Mouse (Mus musculus): ENCODE data around the gene Hdgfl2.
A peak's percentile ranks its signal among the peaks of the same experiment; 100 is the strongest.
"Not testable (repeated sequence)": the region's sequence is repeated elsewhere in the genome, so short reads cannot be mapped to it uniquely, and the experiment has no call there.

Hdgfl2 gene

GRCm38 (mm10) chr17:56057381-56058120, 21.9 kb upstream of the Hdgfl2 start:
- no peak for DNase-seq (ENCODE audit: low spot score in 2 of 2)

GRCm38 (mm10) chr17:56062081-56062480, 17.4 kb upstream of the Hdgfl2 start:
- DNase-seq (ENCODE audit: low spot score in 2 of 2), result no peak

DNA sequence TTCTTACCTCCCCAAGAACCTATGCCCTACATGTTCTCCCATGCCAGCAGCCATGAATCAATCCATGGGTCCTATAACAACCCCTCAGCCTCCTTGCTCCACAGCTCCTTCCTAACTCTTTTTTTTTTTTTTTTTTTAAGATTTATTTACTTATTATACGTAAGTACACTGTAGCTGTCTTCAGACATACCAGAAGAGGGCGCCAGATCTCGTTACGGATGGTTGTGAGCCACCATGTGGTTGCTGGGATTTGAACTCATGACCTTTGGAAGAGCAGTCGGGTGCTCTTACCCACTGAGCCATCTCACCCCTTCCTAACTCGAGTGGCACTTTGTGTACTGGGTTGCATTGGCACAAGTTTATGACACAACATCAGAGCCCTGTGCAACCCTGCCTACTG, 13.7 kb upstream of the Hdgfl2 start:
- not testable (repeated sequence) for DNase-seq (ENCODE audit: low spot score in 2 of 2)

GRCm38 (mm10) chr17:56066451-56066850, 13.0 kb upstream of the Hdgfl2 start:
- DNase-seq (ENCODE audit: low spot score in 2 of 2), result no peak

DNA sequence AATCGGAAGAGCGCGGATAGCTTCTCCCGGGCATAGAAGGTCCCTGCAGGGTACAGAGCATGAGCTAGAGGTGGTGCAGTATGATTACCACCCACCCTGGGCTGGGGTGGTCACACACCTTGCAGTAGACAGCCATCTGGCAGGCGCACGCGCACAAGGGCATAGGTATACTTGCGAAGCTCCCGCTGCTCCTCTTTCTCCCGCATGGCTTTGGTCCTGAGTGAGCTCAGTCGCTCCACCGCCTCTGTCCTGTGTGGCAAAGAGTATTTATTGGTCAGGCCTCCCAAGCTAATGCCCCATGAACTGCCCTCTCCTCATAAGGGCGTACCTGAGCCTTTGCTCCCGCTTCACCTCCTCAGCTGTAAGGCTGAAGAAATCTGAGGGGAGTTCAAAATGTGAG, 10.4 kb upstream of the Hdgfl2 start:
- no peak for DNase-seq (ENCODE audit: low spot score in 2 of 2)

DNA sequence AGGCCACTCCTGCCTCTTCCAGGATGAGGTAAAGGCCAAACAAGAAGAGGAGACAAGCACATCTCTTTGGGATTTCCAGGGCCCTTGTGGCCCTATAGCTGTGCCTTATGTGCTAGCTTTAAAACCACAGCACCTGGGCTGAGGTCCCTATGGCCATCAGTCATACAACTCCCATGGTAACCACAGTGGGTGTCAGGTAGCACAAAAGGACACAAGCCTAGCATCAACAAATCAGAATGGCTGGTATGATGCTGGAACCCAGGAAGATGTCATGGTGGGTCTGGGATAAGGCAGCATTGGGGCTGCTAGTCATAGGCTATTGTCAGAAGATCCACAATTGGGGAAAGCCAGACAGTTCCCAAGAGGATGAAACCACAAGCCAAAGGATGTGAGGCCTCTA, 8.3 kb upstream of the Hdgfl2 start:
- no peak for DNase-seq (ENCODE audit: low spot score in 2 of 2)

GRCm38 (mm10) chr17:56072243-56072642, 7.2 kb upstream of the Hdgfl2 start:
- no peak for DNase-seq (ENCODE audit: low spot score in 2 of 2)

GRCm38 (mm10) chr17:56074097-56074826, 5.2 kb upstream of the Hdgfl2 start:
- DNase-seq (ENCODE audit: low spot score in 2 of 2), result peak; percentile 74 to 83

DNA sequence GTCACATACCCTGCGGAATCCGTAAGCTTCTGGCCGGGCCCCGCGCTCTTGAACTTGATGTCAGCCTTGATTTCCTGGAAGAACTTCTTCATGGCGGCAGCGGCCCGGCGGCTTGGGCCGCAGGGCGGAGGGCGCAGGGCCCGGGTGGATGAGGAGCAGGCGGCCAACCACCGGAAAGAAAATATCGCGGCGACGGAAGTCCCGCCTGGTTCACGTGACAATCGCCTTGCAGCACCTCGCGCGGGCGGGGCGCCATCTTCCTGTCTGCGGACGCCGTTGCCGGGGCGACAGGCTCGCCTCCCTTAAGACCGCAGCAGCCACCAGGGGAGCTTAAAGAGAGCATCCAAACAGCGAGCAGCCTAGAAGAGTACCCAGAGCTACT, 4.6 kb upstream of the Hdgfl2 start, which contains the start of gene Ubxn6:
TSS of gene Ubxn6 (minus strand) at position 202 of the 382 bp plus-strand sequence.
- DNase-seq (ENCODE audit: low spot score in 2 of 2), result peak; percentile 97

DNA sequence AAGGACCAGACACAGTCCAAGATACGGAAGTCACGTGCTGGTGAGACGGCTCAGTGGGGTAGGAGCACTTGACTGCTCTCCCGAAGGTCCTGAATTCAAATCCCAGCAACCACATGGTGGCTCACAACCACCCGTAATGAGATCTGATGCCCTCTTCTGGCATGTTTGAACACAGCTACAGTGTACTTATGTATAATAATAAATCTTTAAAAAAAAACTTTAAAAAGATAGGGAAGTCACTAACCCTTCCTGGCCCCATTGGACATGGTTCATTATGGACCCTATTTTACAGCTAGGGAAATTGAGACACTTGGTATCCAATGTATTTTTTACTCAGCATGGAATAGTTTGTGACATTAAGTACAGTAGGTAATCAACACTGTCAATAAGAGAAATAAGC, 1.9 kb upstream of the Hdgfl2 start:
- no peak for DNase-seq (ENCODE audit: low spot score in 2 of 2)

- peak in 1 of 2 experiments; percentile 25 for DNase-seq (ENCODE audit: low spot score in 2 of 2)
Observed at GRCm38 (mm10) chr17:56078361-56078760, 1.1 kb upstream of the Hdgfl2 start.

DNA sequence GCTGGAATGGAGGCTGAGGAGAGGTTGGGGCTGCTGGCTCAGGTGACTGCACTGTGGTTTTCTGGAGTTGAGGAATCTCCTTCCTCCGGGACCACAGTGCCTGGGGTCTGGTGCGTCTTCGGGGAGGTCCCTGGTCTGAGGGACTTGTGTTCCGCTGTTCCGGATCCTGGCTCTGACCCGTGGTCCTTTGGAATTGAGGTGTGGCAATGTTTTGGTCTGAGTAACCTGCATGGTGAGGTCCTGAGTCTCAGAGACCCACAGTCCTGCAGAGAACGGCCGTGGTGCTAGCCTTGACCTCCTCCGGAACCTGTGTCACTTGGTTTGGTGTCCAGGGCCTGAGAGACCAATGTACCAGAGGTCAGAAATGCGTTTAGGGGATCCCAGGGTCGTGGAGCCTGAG, 487 bp downstream of the Hdgfl2 start:
- peak in 1 of 2 experiments; percentile 29 for DNase-seq (ENCODE audit: low spot score in 2 of 2)

GRCm38 (mm10) chr17:56080781-56081585, 1.5 kb downstream of the Hdgfl2 start:
- DNase-seq (ENCODE audit: low spot score in 2 of 2), result no peak

DNA sequence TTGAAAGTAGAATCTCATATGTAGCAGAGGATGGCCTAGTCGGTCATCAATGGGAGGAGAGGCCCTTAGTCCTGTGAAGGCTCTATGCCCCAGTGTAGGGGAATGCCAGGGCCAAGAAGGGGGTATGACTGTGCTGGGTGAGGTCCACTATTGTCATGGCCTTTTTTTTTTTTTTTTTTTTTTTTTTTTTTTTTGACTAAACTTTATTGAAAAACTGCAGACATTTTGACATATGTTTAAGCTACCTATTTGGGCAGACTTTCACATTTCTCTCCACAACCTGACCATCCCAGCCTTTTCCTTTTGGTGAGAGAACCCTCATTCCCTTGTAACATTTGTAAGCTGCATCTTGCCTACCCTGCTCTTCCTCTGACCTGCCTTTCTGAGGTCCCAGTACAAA, 12.9 kb downstream of the Hdgfl2 start:
- no peak for DNase-seq (ENCODE audit: low spot score in 2 of 2)

DNA sequence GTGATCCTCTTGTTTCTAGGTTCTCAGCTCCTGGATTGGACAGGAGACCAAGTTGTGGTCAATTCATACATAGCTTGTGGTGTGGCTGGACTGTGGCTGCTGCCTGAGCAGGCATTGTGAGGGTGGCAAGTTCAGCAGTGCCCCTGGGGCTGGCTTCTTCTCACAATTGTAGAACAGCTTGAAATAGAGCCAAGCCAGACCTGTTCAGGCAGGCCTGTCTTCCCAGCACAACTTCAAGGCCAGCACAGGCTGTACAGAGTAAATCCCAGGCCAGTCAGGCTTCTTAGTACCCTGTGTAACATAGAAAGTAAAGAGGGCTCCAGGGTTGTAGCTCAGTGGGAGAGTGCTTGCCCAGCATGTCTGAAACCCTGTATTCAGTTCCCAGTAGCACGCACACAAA, 13.4 kb downstream of the Hdgfl2 start:
- DNase-seq (ENCODE audit: low spot score in 2 of 2), result no peak

- DNase-seq (ENCODE audit: low spot score in 2 of 2), result no peak
Observed at GRCm38 (mm10) chr17:56096883-56097282, 17.4 kb downstream of the Hdgfl2 start.

GRCm38 (mm10) chr17:56098180-56098579, 18.7 kb downstream of the Hdgfl2 start:
- DNase-seq (ENCODE audit: low spot score in 2 of 2), result no peak

DNA sequence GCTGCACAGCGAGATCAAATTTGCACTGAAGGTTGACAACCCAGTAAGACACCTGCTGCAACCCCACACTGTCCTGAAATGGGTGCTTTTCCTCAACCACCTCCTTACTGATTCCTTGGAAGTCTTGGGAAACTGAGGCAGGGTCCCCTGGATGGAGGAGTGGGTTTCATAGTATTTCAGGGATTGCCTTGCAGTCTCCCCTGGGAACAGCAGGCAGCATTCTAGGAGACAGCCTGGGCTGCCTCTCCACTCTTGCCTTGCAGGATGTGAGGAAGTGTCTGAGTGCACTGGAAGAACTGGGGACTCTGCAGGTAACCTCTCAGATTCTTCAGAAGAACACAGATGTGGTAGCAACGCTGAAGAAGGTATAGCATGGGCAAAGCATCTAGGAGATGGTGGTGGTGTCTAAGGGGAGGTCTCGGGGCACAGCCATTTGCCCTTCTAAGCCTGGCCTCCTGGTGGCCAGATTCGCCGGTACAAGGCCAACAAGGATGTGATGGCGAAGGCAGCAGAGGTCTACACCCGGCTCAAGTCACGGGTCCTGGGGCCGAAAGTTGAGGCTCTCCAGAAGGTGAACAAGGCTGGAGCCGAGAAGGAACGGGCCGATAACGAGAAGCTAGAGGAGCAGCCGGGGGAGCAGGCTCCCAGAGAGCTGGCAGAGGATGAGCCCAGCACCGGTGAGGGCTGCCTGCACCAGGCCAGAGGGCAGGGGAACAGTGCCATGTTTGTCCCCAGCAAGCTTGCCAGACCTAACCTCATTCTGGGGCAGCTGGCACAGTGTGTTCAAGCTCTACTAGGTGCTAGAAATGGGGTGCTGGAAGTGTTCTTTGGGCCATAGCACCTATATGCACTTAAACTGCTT, 19.5 kb downstream of the Hdgfl2 start:
- no peak for DNase-seq (ENCODE audit: low spot score in 2 of 2)

- no peak for DNase-seq (ENCODE audit: low spot score in 2 of 2)
Observed at GRCm38 (mm10) chr17:56100811-56101210, 21.4 kb downstream of the Hdgfl2 start.

DNA sequence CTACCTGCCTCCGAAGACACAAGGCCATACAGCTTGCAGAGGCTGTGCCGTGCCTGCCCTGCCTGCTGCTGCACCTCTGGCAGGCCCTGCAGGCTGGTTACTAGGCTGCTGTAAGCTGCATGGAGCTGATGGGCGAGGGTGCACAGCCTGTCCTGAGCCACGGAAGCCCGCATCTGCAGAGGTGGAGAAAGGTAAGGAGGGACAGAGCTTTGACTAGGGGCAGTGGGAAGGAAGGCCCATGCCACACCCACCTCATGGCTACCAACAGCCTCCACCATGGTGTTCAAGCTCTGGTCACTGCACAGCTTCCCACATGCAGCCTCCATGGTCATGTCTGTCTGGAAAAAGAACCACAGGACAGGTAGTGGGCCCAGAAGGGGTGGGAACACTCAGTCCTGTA, 22.7 kb downstream of the Hdgfl2 start:
- DNase-seq (ENCODE audit: low spot score in 2 of 2), result no peak

GRCm38 (mm10) chr17:56102927-56103326, 23.5 kb downstream of the Hdgfl2 start:
- DNase-seq (ENCODE audit: low spot score in 2 of 2), result no peak
